Mouse (Mus musculus) heart, adult 2 months (tissue): ENCODE data around the gene Crtc2. TPM values are rescaled to one million over a fixed set of nuclear protein-coding genes. Genes with fewer than 3 reads are reported as not detected.

Source experiments
- DNase-seq, 2 experiments: peaks; one replicate each; pipeline ENCODE4 v3.0.0; 2021
- H3K27ac ChIP-seq: fragments of 200-600 bp; 2 replicates; pipeline ENCODE4 v1.8.1; 2022
- H3K27me3 ChIP-seq: fragments of 200-500 bp; 2 replicates; pipeline ENCODE4 v1.6.1; 2012; ENCODE audit warnings: mild to moderate bottlenecking, low read length, inconsistent platforms, mixed read lengths; ENCODE audit not compliant: control insufficient read depth, insufficient read depth
- H3K36me3 ChIP-seq: fragments of 200-500 bp; 2 replicates; pipeline ENCODE4 v1.6.1; 2012; ENCODE audit warnings: low read length, inconsistent platforms; ENCODE audit not compliant: control insufficient read depth, insufficient read depth
- H3K4me1 ChIP-seq: fragments of 200-500 bp; 2 replicates; pipeline ENCODE4 v1.6.1; 2011; ENCODE audit warnings: low read length; ENCODE audit not compliant: control insufficient read depth, insufficient read depth
- H3K4me3 ChIP-seq: fragments of 200-600 bp; 2 replicates; pipeline ENCODE4 v1.8.1; 2022
- H3K79me2 ChIP-seq: fragments of 200-500 bp; replicated peaks from 2 replicates; pipeline ENCODE4 v1.6.1; 2012; ENCODE audit warnings: mild to moderate bottlenecking, inconsistent platforms, low read length, moderate library complexity, mixed read lengths; ENCODE audit not compliant: control insufficient read depth, insufficient read depth
- H3K9ac ChIP-seq: fragments of 200-500 bp; 2 replicates; pipeline ENCODE4 v1.6.1; 2012; ENCODE audit warnings: low read depth, mild to moderate bottlenecking, control low read depth, inconsistent platforms, low read length, mixed read lengths
- CTCF ChIP-seq: fragments of 200-600 bp; IDR thresholded peaks from 2 replicates; pipeline ENCODE4 v1.8.1; 2022; ENCODE audit warnings: antibody characterized with exemption, mild to moderate bottlenecking, moderate library complexity
- EP300 ChIP-seq: fragments of 200-500 bp; IDR thresholded peaks from 2 replicates; pipeline ENCODE4 v1.6.1; 2011; ENCODE audit warnings: low read depth, low read length, control low read depth; ENCODE audit not compliant: insufficient read depth
- POLR2A ChIP-seq: fragments of 200-500 bp; IDR thresholded peaks from 2 replicates; pipeline ENCODE4 v1.6.1; 2011; ENCODE audit warnings: mild to moderate bottlenecking, low read depth, low read length, control low read depth; ENCODE audit not compliant: insufficient read depth
- WGBS: fragments of 180-500 bp; shearing (Covaris S2); methylation state at CpG from one replicate; pipeline ENCODE4 v1.1.7; 2018; 5-methylcytosine and 5-hydroxymethylcytosine counted together
- intact Hi-C: fragments of 180-260 bp; cut with DNase I; formaldehyde crosslinking; loops from one replicate; pipeline ENCODE4 v1.15.1; 2025
- polyA plus RNA-seq: library from polyadenylated mRNA; depleted of rRNA; stranded (reverse); fragments of >200 nt; gene quantifications from 2 replicates; pipeline ENCODE4 v1.2.3, GENCODE M21; 2012
- total RNA-seq, 2 experiments: library from RNA; stranded (reverse); gene quantifications; 2 replicates each; pipeline ENCODE4 v1.2.3; 2021

Gene Crtc2
- total and polyA plus RNA-seq, 3 experiments, result 16.6 to 32.9 (median 17.1) TPM

GRCm38 (mm10) chr3:90275286-90275685, 21.3 kb downstream of the Crtc2 start:
- no peaks in the 10 kb centered on the region for H3K4me1 ChIP-seq
- DNase-seq, result no peak

DNA sequence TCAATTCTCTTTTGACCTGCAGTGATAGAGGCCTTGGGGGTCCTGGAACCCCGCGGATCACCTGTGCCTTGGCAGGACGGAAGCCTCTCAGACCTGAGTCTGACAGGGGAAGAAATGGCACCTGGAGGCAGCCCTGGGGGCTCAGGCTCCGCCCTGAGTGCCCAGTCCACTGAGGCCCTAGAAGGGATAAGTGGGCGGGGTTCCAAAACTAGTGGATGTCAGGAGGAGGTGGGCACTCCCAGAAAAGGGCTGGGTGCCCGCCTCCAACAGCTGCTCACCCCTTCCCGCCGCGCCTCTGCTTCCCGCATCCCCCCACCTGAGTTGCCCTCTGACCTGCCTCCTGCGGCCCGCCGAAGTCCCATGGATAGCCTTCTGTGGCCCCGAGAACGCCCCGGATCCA, 22.9 kb downstream of the Crtc2 start:
- intact Hi-C loops, result no loop called here
- no peak for DNase-seq
- H3K9ac ChIP-seq, result no peak overlapping the region
- no peaks in the 10 kb centered on the region for H3K36me3 ChIP-seq
- H3K4me1 ChIP-seq, result no peaks in the 10 kb centered on the region
- TF ChIP-seq CTCF (no peak), EP300 (no peak), POLR2A (no peak)
- 71% methylated on average over 16 of the region's 16 CpGs for WGBS
- H3K79me2 ChIP-seq, result no peaks in the 10 kb centered on the region
- no peaks in the 10 kb centered on the region for H3K27me3 ChIP-seq
- H3K27ac ChIP-seq, result no peak overlapping the region
- H3K4me3 ChIP-seq, result no peak overlapping the region

More at GRCm38 (mm10) chr3:90275286-90275685, 21.3 kb downstream of the Crtc2 start:
- WGBS, result 90% methylated on average over 11 of the region's 11 CpGs
- Histone ChIP-seq H3K79me2 (no peaks in the 10 kb centered on the region), H3K4me3 (no peak overlapping the region), H3K27me3 (no peaks in the 10 kb centered on the region), H3K27ac (no peak overlapping the region), H3K9ac (no peak overlapping the region), H3K36me3 (no peaks in the 10 kb centered on the region)
- intact Hi-C loops, result no loop called here
- TF ChIP-seq EP300, result no peak
- TF ChIP-seq POLR2A, result no peak
- no peak for TF ChIP-seq CTCF

- H3K4me3 ChIP-seq, result no peak overlapping the region
- 89% methylated on average over 9 of the region's 9 CpGs for WGBS
- no peaks in the 10 kb centered on the region for H3K4me1 ChIP-seq
- no peak overlapping the region for H3K27ac ChIP-seq
- DNase-seq, result no peak
- intact Hi-C loops, result no loop called here
- no peaks in the 10 kb centered on the region for H3K36me3 ChIP-seq
- H3K79me2 ChIP-seq, result no peaks in the 10 kb centered on the region
- H3K27me3 ChIP-seq, result no peaks in the 10 kb centered on the region
- TF ChIP-seq POLR2A (no peak), EP300 (no peak), CTCF (no peak)
- no peak overlapping the region for H3K9ac ChIP-seq
Observed at GRCm38 (mm10) chr3:90277793-90278192, 23.8 kb downstream of the Crtc2 start.

DNA sequence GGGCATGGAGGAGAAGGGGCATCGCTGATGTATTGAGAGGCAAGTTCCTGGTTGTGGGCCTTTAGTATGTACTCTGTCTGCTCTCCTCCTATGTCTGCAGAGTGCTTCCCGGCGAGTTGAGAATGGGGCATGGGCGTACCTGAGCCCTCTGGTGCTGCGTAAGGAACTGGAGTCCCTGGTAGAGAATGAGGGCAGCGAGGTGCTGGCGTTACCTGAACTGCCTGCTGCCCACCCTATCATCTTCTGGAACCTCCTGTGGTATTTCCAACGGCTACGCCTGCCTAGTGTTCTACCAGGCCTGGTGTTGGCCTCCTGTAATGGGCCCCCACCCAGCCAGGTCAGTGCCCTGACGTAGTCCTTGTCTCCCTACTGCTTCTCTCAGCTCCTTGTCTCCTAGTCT, 24.2 kb downstream of the Crtc2 start:
- TF ChIP-seq CTCF (no peak), POLR2A (no peak), EP300 (no peak)
- no peaks in the 10 kb centered on the region for H3K36me3 ChIP-seq
- no peaks in the 10 kb centered on the region for H3K79me2 ChIP-seq
- no peak for DNase-seq
- 93% methylated on average over 10 of the region's 10 CpGs for WGBS
- H3K27ac ChIP-seq, result no peak overlapping the region
- H3K9ac ChIP-seq, result no peak overlapping the region
- H3K4me1 ChIP-seq, result no peaks in the 10 kb centered on the region
- H3K4me3 ChIP-seq, result no peak overlapping the region
- intact Hi-C loops, result no loop called here
- no peaks in the 10 kb centered on the region for H3K27me3 ChIP-seq

- no peak for DNase-seq
- no peak overlapping the region for H3K4me3 ChIP-seq
- H3K9ac ChIP-seq, result no peak overlapping the region
- H3K27ac ChIP-seq, result no peak overlapping the region
- H3K4me1 ChIP-seq, result no peaks in the 10 kb centered on the region
- H3K79me2 ChIP-seq, result no peaks in the 10 kb centered on the region
- no peaks in the 10 kb centered on the region for H3K36me3 ChIP-seq
- H3K27me3 ChIP-seq, result no peaks in the 10 kb centered on the region
- TF ChIP-seq POLR2A (no peak), EP300 (no peak), CTCF (no peak)
- WGBS, result 93% methylated on average over 9 of the region's 9 CpGs
- intact Hi-C loops, result no loop called here
Observed at GRCm38 (mm10) chr3:90279216-90279615, 25.3 kb downstream of the Crtc2 start.

DNA sequence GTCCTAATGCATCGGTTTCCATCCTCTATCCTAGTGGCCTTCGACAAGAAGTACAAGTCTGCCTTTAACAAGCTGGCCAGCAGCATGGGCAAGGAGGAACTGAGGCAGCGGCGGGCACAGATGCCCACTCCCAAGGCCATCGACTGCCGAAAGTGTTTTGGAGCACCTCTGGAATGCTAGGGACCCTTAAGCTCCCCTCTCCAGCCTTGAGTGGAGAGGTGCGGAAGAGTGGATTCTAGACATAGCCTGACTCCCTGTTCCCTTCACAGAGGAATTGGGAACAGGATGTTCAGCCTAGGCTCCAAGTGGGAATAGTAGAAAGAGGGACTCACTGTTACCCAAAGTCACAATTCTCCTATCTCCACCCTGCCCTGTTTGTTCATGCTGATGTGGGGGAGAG, 25.8 kb downstream of the Crtc2 start:
- no peaks in the 10 kb centered on the region for H3K36me3 ChIP-seq
- no peak for DNase-seq
- H3K9ac ChIP-seq, result no peak overlapping the region
- intact Hi-C loops, result no loop called here
- H3K27ac ChIP-seq, result no peak overlapping the region
- H3K4me3 ChIP-seq, result no peak overlapping the region
- no peaks in the 10 kb centered on the region for H3K4me1 ChIP-seq
- H3K27me3 ChIP-seq, result no peaks in the 10 kb centered on the region
- TF ChIP-seq EP300 (no peak), POLR2A (no peak), CTCF (no peak)
- H3K79me2 ChIP-seq, result no peaks in the 10 kb centered on the region
- 95% methylated on average over 7 of the region's 7 CpGs for WGBS

GRCm38 (mm10) chr3:90280708-90281107, 26.7 kb downstream of the Crtc2 start:
- no peaks in the 10 kb centered on the region for H3K4me1 ChIP-seq
- H3K9ac ChIP-seq, result no peak overlapping the region
- no peak for DNase-seq
- H3K79me2 ChIP-seq, result no peaks in the 10 kb centered on the region
- TF ChIP-seq EP300 (no peak), POLR2A (no peak), CTCF (no peak)
- no peaks in the 10 kb centered on the region for H3K36me3 ChIP-seq
- H3K4me3 ChIP-seq, result no peak overlapping the region
- 90% methylated on average over 9 of the region's 9 CpGs for WGBS
- no peaks in the 10 kb centered on the region for H3K27me3 ChIP-seq
- intact Hi-C loops, result no loop called here
- H3K27ac ChIP-seq, result no peak overlapping the region
